Mouse (Mus musculus): ENCODE data around the gene Stk11. TPM values are rescaled to one million over a fixed set of nuclear protein-coding genes. Genes with fewer than 3 reads are reported as not detected.

The Stk11 gene
- total RNA-seq, 1 experiment from 2014 or later: 154 TPM

DNA sequence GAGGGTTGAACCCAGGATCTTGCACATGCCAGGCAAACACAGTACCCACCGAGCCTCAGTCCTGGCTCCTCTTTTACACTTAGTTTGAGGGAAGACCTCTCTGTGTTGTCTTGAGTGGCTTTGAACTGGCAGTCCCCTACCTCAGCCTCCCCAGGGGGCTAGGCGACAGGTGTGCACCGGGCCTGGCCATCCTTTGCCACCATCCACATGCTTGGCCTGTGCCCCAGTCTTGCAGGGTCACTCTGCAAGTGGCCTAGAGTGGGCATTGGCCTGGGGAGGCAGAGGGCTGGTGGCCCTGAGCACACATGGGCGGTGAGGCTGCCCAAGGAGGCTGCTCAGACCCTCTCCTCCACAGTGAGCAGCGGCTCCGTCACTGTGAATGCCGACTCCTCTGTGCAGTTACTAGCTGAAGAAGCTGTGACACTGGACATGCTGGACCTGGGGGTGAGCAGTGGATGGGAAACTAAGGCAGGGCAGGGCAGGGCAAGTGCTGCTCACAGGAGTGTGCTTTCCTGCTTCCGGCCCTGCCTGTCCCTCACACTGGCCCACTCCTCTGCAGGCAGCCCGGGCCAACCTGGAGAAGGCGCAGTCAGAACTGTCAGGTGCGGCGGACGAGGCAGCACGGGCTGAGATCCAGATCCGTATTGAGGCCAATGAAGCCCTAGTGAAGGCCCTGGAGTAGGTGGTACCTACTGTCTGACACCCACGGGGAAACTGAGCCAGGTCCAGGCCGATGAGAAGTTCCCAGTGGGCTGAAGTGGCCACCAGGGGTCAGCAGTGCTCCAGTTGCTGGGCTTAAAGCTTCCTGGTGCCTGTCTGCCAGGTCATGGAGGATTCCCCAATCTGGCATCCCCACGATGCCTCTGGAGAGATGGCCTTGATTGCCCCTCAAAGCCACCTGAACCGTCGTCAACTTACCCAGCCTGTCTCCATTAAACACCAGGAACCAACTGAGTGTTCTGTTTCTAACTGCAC lies 29.5 kb downstream of the Stk11 start:
- DNase-seq: peak; percentile 78

GRCm38 (mm10) chr10:80145896-80146295 lies 30.3 kb downstream of the Stk11 start:
- DNase-seq: peak; percentile 53

DNA sequence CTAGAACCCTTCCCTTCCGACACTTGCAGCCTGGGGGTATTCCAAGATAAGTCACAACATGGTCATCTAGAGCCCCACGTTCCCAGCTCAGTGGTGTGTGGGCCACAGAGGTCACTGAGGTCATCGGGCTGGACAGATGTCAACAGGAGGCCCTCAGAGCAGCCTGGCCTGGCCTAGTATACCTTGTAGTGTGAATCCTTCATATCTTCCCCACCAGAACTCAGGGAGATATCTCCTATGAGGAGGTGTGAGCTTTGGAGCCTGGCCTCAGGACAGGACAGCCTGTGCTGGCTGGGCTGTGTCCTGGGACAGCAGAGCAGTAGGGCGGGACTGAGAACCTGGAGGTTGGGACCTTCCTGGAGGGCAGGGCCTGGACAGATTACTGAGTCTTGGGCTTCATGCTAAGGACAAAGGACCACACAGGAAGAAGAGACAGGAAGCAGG lies 31.0 kb downstream of the Stk11 start:
- DNase-seq: no peak

DNA sequence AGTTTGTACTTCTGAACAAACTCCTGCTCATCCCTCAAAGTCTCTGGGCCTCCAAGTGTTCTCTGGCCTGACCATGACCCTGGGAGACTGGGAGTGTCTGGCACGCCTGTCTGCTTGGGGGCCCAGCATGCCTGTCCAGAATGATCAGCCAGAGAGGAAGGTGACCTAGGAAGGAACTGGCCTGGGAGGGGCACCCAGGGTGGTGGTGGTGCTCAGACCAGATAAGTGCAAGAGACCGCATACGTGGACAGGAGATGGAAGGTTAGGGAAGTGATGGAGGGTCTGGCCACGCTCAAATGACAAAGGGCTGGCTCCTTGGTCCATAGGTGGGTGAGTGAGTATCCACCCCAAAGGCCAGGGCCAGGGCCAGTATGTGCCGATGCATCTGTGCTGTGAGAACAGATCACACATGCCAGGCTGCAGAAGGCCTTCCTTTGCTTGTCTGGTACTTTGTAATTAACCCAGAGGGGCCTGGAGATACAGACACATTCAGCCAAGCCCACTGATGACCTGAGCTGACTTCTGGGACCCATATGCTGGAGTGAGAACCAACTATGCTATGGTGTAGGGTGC lies 31.6 kb downstream of the Stk11 start:
- no peak for DNase-seq

DNA sequence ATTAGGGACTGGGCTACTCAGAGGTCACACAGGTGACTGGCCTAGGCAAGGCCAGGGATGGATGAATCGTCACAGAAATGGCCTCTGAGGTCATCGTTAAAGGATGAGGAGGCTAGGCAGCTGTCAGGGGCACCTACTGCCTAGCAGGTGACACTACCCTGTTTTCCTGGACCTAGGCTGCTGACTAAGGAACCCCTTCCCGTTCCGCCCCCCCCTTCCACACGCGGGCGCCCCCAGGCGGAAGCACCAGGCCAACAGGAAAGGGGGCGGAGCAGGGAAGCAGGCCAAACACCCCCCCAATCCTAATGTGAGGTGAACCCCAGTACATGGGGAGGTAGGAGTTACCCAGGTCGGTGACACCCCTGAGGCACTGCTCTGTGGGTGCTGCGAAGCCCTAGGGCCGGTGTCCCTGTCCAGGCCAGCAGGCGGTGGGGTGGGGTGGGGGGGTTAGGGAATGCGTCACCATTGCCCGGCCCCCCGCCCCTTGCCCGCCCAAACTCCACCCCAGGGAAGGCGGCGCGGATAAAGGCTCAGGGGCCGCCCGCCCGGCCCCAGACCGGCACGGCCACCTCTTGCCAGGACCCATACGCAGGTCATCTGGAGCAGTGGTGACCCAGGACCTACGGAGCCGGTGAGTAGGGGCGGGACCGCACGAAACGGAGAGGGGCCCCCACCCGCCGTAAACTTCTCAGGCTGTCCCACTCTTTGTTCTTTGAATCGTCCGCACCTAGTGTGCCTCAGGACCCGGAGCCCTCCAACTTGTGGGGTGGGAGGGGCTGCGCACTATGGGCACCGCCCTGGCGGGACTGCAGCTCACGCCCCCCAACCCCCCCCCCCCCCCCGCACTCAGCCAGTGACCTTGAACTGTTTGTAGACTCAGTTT lies 32.4 kb downstream of the Stk11 start, which contains the start of gene Midn:
Gene Midn (plus strand): TSS at position 554 of the 883 bp plus-strand sequence.
- DNase-seq: peak; percentile 91

GRCm38 (mm10) chr10:80148610-80149290 lies 33.1 kb downstream of the Stk11 start:
- DNase-seq: peak; percentile 96

- DNase-seq: peak; percentile 97
These were observed 34.0 kb downstream of the Stk11 start for GRCm38 (mm10) chr10:80149291-80150225.

- DNase-seq: peak; percentile 55
These were observed 34.9 kb downstream of the Stk11 start for GRCm38 (mm10) chr10:80150226-80151210.

GRCm38 (mm10) chr10:80151211-80152034 lies 35.8 kb downstream of the Stk11 start:
- DNase-seq: peak; percentile 70

DNA sequence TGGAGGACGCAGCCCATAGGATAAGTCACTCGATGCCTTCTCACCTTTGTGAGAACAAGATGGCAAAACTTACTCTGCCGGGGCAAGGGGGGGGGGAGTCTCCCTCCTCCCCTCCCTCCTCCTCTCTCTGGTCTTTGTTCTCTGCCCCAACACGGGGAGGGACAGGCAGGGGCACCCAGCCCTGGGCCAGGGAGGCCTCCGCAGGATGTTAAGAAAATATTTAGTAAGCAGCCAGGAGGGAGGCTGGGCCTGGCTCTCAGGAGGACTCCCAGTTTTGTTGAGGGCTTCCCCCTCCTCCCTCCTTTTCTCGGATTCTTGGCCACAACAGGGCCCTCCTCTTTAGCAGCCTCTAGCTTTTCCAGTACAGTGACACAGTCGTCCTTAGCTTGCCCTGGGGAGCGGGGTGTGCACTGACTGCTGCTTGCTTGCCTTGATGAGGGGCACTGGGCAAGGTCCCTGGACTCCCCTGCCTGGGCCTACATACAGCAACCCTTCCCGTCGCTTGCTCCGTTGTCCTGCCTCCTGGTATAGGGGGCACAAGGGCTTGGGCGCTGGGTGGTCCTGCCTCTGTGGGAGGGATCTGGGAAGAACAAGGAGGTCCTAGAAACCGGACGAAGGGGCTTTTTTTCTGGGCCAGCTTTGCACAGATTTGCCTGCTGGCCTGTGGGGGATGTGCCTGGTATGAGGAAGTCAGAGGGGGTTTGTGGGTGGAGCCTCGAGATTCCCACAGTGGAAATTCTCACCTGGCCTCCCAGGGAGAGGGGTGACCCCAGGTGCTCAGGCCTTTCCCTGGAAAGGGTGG lies 36.7 kb downstream of the Stk11 start:
- DNase-seq: no peak

DNA sequence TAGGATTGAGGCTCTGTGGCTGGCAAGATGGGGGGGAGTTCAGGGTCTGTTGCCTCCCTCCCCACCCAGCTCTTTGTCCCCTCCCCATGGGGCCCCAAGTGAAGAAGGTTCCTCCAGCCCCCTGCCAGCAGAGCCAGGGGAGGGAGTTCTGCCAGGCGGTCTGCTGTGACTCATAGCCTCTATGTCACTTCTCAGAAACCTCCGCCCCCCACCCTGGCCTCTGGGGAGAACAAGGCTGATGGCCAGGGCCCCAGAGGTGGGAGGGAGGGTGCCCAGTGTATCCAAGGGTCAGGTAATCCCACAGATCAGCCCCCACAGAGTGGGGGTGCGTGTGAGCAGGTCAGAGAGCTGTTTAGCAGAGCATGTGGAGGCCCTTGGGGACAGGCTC lies 37.3 kb downstream of the Stk11 start:
- DNase-seq: peak; percentile 83

DNA sequence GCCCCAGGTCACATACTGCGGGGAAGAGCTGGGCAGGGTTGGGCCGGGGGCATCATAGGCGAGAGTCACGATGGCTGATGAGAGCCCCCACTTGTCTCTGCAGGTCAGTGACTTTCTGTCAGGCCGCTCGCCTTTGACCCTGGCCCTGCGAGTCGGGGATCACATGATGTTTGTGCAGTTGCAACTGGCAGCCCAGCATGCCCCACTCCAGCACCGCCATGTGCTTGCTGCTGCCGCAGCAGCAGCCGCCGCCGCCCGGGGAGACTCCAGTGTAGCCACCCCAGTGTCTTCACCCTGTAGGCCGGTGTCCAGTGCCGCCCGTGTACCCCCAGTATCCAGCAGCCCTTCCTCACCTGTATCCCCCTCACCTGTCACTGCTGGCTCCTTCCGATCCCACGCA lies 38.1 kb downstream of the Stk11 start:
- DNase-seq: no peak

DNA sequence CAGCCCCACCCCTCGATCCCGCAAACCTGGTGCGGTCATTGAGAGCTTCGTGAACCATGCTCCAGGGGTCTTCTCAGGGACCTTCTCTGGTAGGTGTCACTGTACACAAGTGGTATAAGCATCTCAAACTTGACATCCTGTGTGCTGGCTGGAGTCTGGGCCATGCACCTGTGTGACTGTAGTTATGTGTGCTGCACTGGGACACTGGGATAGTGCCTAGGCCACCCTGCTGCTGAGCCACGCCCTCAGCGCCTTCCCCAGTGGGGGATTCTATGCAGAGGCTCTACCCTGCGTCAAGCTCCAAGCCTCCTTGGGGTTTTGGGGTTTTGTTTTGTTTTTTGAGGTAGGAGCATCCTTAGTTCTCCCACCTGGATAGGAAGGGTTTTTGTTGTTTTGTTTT lies 38.8 kb downstream of the Stk11 start:
- DNase-seq: no peak

GRCm38 (mm10) chr10:80155277-80155676 lies 39.7 kb downstream of the Stk11 start:
- DNase-seq: no peak

- DNase-seq: no peak
These were observed 40.6 kb downstream of the Stk11 start for GRCm38 (mm10) chr10:80156002-80156751.

DNA sequence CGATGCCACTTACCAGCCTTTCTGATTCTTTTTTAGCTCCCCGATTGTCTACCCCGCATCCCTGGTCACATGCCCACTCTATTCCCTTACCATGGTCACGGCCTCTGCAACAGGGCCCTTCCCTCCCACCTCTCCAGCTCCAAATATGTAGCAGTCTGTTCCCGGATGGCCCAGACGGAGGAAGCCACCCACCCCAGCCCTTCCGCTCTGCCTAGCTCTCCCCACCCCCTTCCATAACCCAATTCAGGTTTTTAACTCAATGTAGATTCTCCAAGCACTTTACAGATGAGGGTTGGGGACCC lies 41.1 kb downstream of the Stk11 start:
- DNase-seq: peak; percentile 17
